Mouse (Mus musculus) thymus, adult 2 months (tissue): ENCODE data around the gene Lrrc58.

Experiments
- CTCF ChIP-seq: fragments of 200-500 bp; IDR thresholded peaks from 2 replicates; pipeline ENCODE4 v1.5.1; 2012; ENCODE audit warnings: mild to moderate bottlenecking, control low read depth, low read length, moderate library complexity, borderline replicate concordance; ENCODE audit not compliant: control insufficient read depth, poor library complexity, insufficient read depth; ENCODE audit errors: extremely low read depth
- POLR2A ChIP-seq: fragments of 200-500 bp; IDR thresholded peaks from 2 replicates; pipeline ENCODE4 v1.6.1; 2012; ENCODE audit warnings: mild to moderate bottlenecking, low read length, control low read depth, moderate library complexity; ENCODE audit not compliant: control insufficient read depth, poor library complexity, insufficient read depth; ENCODE audit errors: extremely low read depth

- no peak for TF ChIP-seq POLR2A
- no peak for TF ChIP-seq CTCF
Measured at GRCm38 (mm10) chr16:37869470-37870231, 1.5 kb downstream of the Lrrc58 start.
